Mouse (Mus musculus) cerebellum, adult 18-20 months (tissue): ENCODE data around the gene Ly6f.

Experiments
- DNase-seq, 2 experiments: peaks; one replicate each; pipeline ENCODE4 v3.0.0; 2021

Ly6f gene

GRCm38 (mm10) chr15:75320104-75320503 lies 51.9 kb downstream of the Ly6f start:
- no peak for DNase-seq
